ENCODE assay signal across 9 mouse cellular contexts in the genomic region with DNA sequence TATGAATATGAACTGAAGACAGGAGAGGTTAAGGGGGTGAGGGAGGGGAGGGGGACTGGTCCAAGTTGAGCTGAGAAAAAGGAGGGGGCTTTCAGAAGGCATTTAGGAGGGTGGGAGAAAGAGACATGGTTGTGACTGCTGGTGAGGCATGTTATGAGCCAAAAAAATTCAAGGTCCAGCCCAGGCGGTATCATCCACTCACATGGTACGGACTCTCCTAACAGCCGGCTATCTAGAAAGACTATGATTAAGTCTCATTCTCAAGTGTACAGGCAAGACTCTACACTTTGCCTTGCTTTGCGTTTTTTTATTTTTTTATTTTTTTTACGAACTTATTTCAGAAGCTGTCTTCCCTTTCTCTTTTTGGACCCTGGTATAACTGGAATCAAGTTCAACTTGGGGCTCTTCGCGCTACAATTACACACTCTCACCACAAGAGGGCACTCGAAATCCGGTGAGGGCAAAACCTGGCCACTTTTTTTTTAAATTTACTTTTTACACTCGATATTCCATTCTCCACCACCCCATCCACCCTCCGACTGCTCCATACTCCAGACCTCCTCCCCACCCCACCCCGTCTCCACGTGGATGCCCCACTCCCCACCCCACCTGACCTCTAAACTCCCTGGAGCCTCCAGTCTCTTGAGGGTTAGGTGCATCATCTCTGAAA.
DNase-seq lines count a peak whose midpoint lies in the region; ATAC-seq lines count a peak whose summit lies in the region.
"Had no signal": no experiment of that assay in that cellular context is flagged by ENCODE, and none has a peak within 500 bp of the region (broad histone marks: within the 10 kb centered on the region; RNA-seq: fewer than 3 reads in every experiment).

No protein-coding gene starts in this region.

- peaks cover 13% of the 10 kb centered on the region for H3K4me1 ChIP-seq in forebrain, embryonic 12.5 days
- H3K4me1 ChIP-seq in neural tube, embryonic 12.5 days: no peaks in the 10 kb centered on the region; the same call in 1 of the 2 replicates

- WGBS in forebrain, embryonic 12.5 days: 33% methylated on average over 13 of the region's 13 CpGs
- WGBS in neural tube, embryonic 12.5 days: 34% methylated on average over 13 of the region's 13 CpGs

- intact Hi-C loops in heart, postnatal 25 days (cut with DNase I): loop anchor here (1.0 to 5.0 kb wide), 2 partner anchors 101 to 407 kb away; no protein-coding TSS in a partner anchor

- H3K9ac ChIP-seq in forebrain, embryonic 12.5 days: no peak overlapping the region
- no peak overlapping the region for H3K9ac ChIP-seq in neural tube, embryonic 12.5 days
- H3K9ac ChIP-seq: embryonic facial prominence, embryonic 13.5 days had no signal

- peaks cover 9% of the 10 kb centered on the region; the same call in 1 of the 2 replicates for H3K9me3 ChIP-seq in forebrain, embryonic 12.5 days
- peaks cover 3% of the 10 kb centered on the region; the same call in 1 of the 2 replicates for H3K9me3 ChIP-seq in neural tube, embryonic 12.5 days

- H3K36me3 ChIP-seq in forebrain, embryonic 12.5 days (replicated peaks): no peaks in the 10 kb centered on the region
- no peaks in the 10 kb centered on the region for H3K36me3 ChIP-seq in neural tube, embryonic 12.5 days
- H3K36me3 ChIP-seq: embryonic facial prominence, embryonic 13.5 days had no signal

- peak; percentile 63 for ATAC-seq in forebrain, embryonic 12.5 days (ENCODE audit: low FRiP score)
- ATAC-seq in neural tube, embryonic 12.5 days (ENCODE audit: low FRiP score, low read depth): peak; percentile 41; the same call in 1 of the 2 replicates

- H3K27ac ChIP-seq in forebrain, embryonic 12.5 days: no peak overlapping the region
- no peak overlapping the region for H3K27ac ChIP-seq in neural tube, embryonic 12.5 days
- H3K27ac ChIP-seq: embryonic facial prominence, embryonic 13.5 days had no signal

- H3K27me3 ChIP-seq in forebrain, embryonic 12.5 days: 0 out of 2 replicates have a peak, but pooled peaks cover 4% of the 10 kb centered on the region
- no peaks in the 10 kb centered on the region for H3K27me3 ChIP-seq in neural tube, embryonic 12.5 days (replicated peaks)
- H3K27me3 ChIP-seq: embryonic facial prominence, embryonic 13.5 days had no signal

- H3K4me3 ChIP-seq in forebrain, embryonic 12.5 days (replicated peaks): no peak overlapping the region
- H3K4me3 ChIP-seq in neural tube, embryonic 12.5 days: no peak overlapping the region
- H3K4me3 ChIP-seq: embryonic facial prominence, embryonic 13.5 days had no signal

- peak; percentile 34 to 76 for DNase-seq in heart, adult 18-20 months
- no peak for DNase-seq in heart, postnatal 25 days (ENCODE audit: low spot score)
- peak; percentile 42 to 47 for DNase-seq in B cell, adult 2 months
- peak; percentile 24 to 48 for DNase-seq in adrenal gland, postnatal 36 days
- DNase-seq in kidney, postnatal 4 days: peak; percentile 58 to 60
- DNase-seq in right cerebral cortex, adult 18-20 months: no peak

- H3K4me2 ChIP-seq in forebrain, embryonic 12.5 days: no peak overlapping the region
- H3K4me2 ChIP-seq in neural tube, embryonic 12.5 days (replicated peaks): no peak overlapping the region
- H3K4me2 ChIP-seq: embryonic facial prominence, embryonic 13.5 days had no signal

Comparison
In these comparisons a context has a peak if more than half of its experiments do, and no peak if none do; other contexts are left out.
1. DNase-seq: peak in heart, adult 18-20 months (2 of 2), B cell, adult 2 months (2 of 2), adrenal gland, postnatal 36 days (2 of 2) and kidney, postnatal 4 days (2 of 2); none in heart, postnatal 25 days (single experiment) and right cerebral cortex, adult 18-20 months (single experiment).